Mouse (Mus musculus) thymus, adult 18-20 months (tissue): ENCODE data around the gene Dock8.
"Not testable (repeated sequence)": the region's sequence is repeated elsewhere in the genome, so short reads cannot be mapped to it uniquely, and the experiment has no call there.

ENCODE experiments used
- DNase-seq, 2 experiments: peaks; one replicate each; pipeline ENCODE4 v3.0.0; 2022; ENCODE audit warnings: mixed read lengths in 2 of 2

Dock8 gene

GRCm38 (mm10) chr19:25000153-25000552, 819 bp downstream of the Dock8 start:
- no peak for DNase-seq

DNA sequence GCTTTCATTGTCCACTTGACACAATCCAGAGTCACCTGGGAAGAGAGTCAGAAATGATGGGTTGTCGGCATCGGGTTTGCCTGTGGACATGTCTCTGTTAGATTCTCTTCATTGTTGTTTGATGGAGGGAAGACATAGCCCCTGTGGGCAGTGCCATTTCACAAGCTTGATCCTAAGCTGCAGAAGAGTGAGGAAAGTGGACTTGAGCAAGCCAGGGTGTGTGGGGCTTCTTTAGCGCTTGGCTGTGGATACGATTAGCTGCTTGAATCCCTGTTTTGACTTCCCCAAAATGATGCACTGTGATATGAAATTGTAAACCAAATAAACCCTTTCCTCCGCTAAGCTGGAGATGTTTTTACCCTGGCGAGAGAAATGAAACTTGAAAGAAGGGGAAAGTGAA, 2.7 kb downstream of the Dock8 start:
- no peak for DNase-seq

DNA sequence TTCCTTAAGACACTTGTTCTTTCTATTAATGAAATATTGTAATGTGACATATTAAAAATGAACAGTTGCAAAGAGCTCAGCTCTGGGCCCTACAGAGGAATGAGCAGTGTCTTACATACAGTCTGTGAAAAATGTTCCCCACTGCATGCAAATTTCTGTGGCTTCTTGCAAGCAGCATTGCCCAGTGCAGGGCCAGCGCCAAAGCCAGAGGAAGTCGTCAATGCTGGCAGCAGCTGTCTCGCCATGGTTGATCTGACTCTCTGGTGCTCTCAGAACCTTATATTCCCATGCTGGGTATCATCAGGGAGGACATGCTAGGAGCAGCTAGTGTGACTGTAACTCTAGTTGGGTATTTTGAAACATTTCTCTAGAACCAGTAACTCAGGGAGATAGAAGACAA, 3.5 kb downstream of the Dock8 start:
- no peak for DNase-seq

DNA sequence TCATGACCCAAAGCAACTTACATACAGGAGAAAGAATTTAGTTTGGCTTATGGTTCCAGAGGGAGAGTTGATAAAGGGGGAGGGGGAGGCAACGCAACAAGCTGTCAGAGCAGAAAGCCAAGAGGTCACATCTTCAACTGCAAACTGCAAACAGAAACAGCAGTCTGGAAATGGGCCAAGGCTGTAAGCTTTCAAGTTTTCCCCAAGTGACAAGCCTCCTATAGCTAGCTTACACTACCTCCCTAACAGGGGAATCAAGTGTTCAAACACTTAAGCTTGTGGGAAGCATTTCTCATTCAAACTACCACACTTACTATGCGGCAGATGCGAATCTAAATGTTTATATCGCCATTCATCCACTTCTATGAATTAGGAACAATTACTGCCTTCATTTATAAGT, 4.5 kb downstream of the Dock8 start:
- DNase-seq, result no peak

- no peak for DNase-seq
Observed at GRCm38 (mm10) chr19:25006686-25007085, 7.4 kb downstream of the Dock8 start.

DNA sequence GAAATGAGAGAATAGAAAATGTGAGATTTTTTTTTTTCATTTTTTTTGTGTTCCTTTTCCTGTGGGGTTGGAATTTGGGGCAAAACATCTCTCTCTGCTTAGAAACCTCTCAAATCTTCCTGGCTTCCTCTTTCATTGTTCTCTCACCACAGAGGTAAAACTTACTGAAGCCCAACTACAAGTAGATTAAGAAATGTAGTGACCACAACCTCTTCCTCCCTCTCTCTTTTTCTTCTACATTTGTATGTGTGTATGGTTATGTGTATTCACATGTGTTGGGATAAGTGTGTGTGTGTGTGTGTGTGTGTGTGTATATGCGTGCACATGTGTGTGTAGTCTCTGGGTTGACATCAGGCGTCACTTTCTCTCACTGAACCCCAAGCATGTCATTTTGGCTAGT, 9.2 kb downstream of the Dock8 start:
- no peak for DNase-seq

DNA sequence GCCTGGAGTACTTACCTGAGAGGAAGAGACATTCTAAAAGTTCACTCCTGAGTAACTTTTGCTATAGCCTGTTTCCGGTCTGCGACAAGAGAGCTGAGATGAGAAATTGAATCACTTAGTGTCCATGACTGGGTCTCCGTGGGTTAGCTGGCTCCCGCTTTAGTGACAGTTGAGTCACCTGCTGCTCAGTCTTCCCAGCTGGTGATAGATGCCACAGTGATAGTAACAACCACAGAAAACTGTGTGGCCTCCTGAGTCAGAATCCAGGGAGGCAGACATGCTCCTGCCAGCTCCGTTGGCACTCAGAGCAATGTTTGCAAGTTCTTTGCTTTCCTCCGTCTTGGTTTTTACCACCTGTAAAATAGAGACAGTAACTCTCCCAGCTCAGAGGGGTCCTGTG, 23.4 kb downstream of the Dock8 start:
- DNase-seq, result no peak

DNA sequence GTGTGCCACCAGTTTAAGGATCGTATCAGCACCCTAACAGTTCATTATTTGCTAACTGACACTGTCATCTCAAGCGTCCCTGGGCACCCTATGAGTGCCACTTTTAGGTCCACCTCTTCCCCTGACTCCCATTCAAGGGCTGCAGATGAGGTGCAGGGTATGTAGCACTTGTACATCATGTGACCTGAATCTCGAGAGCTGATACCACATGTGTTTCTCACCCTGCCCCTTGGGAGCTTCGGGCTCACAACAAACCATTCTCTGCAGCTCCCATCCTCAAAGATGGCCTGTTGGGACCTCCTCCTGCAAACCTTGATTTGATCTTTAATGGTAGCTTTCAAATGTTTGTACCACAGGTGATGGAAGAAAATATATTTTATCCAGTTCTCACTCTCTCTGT, 32.4 kb downstream of the Dock8 start:
- no peak for DNase-seq

DNA sequence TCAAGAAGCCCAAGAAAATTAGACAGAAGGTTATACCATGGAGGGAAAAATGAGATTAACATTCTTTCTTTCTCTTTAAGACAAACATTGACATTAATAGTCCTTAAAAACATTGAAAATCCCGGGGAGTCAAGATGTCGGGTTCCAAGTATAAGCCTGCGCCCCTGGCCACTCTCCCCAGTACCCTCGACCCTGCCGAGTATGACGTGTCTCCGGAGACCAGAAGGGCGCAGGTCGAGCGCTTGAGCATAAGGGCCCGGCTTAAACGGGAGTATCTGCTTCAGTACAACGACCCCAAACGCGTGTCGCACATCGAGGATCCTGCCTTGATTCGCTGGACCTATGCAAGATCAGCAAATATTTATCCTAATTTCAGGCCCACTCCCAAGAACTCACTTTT, 33.7 kb downstream of the Dock8 start:
- not testable (repeated sequence) for DNase-seq

GRCm38 (mm10) chr19:25035825-25036224, 36.5 kb downstream of the Dock8 start:
- no peak for DNase-seq

- DNase-seq, result no peak
Observed at GRCm38 (mm10) chr19:25036784-25037183, 37.5 kb downstream of the Dock8 start.

- no peak for DNase-seq
Observed at GRCm38 (mm10) chr19:25037249-25037648, 37.9 kb downstream of the Dock8 start.

GRCm38 (mm10) chr19:25038293-25038692, 39.0 kb downstream of the Dock8 start:
- DNase-seq, result no peak

- DNase-seq, result no peak
Observed at GRCm38 (mm10) chr19:25041209-25041608, 41.9 kb downstream of the Dock8 start.

- DNase-seq, result no peak
Observed at GRCm38 (mm10) chr19:25042973-25043372, 43.6 kb downstream of the Dock8 start.

DNA sequence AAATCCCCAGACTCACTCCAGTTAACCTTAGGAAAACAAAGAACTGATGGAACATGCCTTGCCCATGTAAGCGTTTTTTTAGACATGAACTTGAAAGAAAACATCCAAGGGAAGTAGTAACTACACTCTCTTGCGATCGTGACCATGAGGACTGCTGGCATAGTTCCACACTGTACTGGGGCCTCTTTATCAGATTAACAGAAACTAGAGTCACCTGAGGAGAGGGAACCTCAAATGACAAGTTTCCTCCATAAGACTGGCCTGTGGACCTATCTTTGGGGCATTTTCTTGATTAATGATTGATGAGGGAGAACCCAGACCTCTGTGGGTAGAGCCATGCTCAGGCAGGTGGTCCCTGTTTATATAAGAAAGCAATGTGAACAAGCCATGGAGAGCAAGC, 44.7 kb downstream of the Dock8 start:
- DNase-seq, result no peak

- DNase-seq, result peak; percentile 50 to 78
Observed at GRCm38 (mm10) chr19:25052355-25052754, 53.0 kb downstream of the Dock8 start.

GRCm38 (mm10) chr19:25053152-25053551, 53.8 kb downstream of the Dock8 start:
- DNase-seq, result no peak

- no peak for DNase-seq
Observed at GRCm38 (mm10) chr19:25055025-25055424, 55.7 kb downstream of the Dock8 start.

GRCm38 (mm10) chr19:25055559-25055958, 56.2 kb downstream of the Dock8 start:
- no peak for DNase-seq

GRCm38 (mm10) chr19:25056224-25056623, 56.9 kb downstream of the Dock8 start:
- DNase-seq, result no peak

DNA sequence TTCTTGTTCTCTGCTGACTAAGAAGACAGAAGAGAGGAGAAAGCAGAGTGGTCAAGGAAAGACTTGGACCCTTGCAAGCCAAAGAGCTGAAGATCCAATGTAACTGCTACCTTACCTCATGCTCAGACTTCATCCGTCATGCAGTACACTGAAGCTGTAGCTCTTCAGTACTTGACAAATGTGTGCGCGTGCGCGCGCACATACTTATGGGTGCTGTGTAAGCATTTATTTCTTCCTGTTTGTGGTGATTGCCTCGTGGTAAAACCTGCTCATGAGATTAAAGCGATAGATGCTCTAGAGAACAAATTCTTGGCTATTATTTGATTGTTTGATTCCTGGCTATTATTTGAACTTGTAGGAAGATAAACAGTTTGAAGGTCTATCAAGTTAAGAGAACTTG, 58.5 kb downstream of the Dock8 start:
- no peak for DNase-seq

GRCm38 (mm10) chr19:25059847-25060364, 60.6 kb downstream of the Dock8 start:
- DNase-seq, result no peak

- no peak for DNase-seq
Observed at GRCm38 (mm10) chr19:25060375-25060774, 61.0 kb downstream of the Dock8 start.

- DNase-seq, result no peak
Observed at GRCm38 (mm10) chr19:25062188-25062856, 63.0 kb downstream of the Dock8 start.
